Mouse (Mus musculus): ENCODE measurements around the gene Epp13.
"Not testable (repeated sequence)": the region's sequence is repeated elsewhere in the genome, so short reads cannot be mapped to it uniquely, and the experiment has no call there.

Epp13 gene

GRCm38 (mm10) chr7:6252410-6252809, at the start of gene Epp13:
TSS of gene Epp13 (plus strand) at chr7:6252710.
- DNase-seq: no peak

GRCm38 (mm10) chr7:6204200-6204599, 48.3 kb upstream of the Epp13 start:
- no peak for DNase-seq

DNA sequence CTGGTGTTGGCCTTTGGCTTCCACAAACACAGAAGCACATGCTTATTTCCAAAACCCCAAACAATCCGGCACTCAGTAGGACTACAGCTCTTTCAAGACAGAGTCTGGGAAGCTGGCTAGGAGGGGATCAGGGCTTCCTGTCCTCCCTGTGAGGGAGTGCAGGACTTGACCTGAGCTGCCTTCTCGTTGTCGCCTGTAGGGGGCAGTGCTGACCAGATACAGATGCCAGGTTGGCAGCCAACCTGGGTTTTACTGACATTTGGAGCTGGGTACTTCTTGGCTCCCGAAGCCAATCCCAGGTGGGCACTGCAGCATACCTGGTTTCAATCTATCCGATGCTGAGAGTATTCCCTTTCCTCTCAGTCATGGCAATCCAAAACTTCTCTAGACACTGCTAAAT, 39.4 kb upstream of the Epp13 start:
- DNase-seq: no peak

DNA sequence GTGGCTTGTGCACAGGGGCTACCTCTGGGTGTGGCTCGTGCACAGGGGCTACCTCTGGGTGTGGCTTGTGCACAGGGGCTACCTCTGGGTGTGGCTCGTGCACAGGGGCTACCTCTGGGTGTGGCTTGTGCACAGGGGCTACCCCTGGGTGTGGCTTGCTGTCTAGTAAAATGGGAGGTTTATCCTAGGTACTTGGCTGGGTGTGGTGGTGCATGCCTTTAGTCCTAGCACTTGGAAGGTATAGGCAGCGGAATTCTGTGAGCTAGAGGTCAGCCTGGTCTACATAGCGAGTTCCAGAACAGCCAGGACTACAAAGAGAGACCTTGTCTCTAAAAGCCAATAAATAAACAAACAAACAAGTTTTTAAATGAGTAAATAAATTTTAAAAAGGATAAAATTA, 37.8 kb upstream of the Epp13 start:
- DNase-seq: not testable (repeated sequence)

DNA sequence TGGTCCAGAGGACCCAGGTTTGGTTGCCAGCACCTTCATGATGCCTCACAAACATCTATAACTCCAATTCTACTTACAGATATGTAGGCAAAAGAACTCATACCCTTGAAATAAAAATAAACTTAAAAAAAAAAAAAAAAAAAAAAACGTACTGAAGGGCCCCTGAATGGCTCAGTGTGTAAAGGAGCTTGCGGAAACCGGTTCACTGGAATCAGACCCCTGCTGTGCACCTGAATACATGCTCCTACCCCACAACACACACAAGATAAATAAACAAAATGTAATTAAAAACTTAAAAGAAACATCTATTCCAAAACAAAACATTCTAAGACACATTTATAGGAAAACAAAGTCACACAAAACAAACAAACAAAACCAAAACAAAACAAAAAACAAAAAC, 32.4 kb upstream of the Epp13 start:
- DNase-seq: no peak

GRCm38 (mm10) chr7:6221978-6222377, 30.5 kb upstream of the Epp13 start, which contains the start of gene Zscan5b:
TSS of gene Zscan5b (plus strand) at chr7:6222278.
- no peak for DNase-seq

DNA sequence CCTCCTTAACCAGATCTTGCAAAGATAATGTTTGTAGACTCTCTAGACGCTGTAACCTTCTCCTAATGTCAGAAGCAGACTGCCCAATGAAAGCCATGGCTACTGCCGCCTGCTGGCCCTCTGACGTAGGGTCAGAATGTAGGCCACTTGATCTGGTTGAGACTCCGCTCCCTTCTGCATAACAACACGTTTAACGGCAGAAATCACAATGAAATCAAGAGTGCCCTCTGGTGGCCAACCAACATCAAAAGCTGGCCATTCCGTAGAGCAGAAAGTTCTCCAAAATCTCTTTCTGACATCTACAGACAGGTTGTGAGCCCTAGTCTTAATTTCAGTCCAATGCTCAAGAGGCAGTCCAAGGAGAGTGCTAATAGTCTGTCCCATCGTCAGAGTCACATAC, 24.0 kb upstream of the Epp13 start:
- DNase-seq: not testable (repeated sequence)

GRCm38 (mm10) chr7:6239787-6240186, 12.7 kb upstream of the Epp13 start:
- no peak for DNase-seq

GRCm38 (mm10) chr7:6240841-6241425, 11.6 kb upstream of the Epp13 start:
- DNase-seq: peak in 1 of 2 experiments; percentile 4

DNA sequence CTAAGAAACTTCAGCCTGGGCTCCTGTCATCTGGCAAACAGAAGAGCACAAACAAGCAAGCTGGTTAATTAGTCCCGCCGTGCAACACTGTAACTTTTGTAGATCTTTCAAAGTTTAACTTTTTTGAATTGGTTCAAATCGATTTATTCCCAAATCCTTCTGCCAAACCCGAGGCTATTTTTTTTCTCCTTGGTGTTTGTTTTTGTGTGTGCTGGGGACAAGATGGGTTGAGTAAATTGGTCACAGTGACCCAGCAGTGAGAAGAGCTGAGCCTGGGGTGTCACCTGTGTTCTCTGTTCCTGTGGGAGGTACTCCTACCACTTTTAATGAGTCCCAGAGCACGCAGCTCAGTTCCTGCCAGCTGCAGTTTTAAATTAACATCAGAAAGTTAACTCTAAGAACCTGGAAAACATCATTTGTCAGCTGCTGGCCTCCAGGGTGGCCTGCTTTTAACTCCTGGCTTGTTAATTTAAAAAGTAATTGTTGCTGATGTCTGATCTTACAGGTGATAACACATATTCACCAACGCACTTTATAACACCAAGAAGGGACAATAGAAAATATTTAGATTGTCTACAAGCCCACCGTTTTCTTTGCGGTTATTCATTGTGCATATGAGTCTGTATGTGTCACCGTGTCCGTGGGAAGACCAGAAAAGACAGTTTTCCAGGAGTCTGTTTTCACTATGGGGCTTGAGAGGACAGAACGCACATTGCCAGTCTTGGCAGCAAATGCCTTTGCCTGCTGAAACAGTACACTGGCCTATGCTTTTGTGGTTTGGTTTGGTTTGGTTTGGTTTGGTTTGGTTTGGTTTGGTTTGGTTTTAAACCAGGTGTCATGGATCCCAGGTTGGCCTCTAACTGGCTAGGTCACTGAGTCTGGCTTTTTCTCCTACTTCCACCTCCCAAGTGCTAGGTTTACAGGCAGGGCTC, 7.9 kb upstream of the Epp13 start:
- no peak for DNase-seq

GRCm38 (mm10) chr7:6254451-6254850, 1.9 kb downstream of the Epp13 start:
- DNase-seq: no peak

DNA sequence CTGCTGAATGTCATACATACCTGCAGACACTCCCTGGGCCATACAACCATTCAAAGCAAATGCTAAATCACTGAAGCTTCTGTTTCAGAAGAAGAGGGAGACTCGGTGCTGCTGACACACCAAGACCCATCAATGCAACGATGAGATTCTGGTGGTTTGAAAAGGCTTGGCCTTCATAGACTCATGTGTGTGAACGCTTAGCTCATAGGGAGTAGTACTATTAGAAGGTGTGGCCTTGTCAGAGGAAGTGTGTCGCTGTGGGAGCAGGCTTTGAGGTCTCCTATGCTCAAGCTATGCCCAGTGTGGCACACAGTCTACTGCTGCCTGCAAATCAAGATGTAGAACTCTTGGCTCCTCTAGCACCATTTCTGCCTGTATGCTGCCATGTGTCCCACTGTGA, 4.9 kb downstream of the Epp13 start:
- no peak for DNase-seq

DNA sequence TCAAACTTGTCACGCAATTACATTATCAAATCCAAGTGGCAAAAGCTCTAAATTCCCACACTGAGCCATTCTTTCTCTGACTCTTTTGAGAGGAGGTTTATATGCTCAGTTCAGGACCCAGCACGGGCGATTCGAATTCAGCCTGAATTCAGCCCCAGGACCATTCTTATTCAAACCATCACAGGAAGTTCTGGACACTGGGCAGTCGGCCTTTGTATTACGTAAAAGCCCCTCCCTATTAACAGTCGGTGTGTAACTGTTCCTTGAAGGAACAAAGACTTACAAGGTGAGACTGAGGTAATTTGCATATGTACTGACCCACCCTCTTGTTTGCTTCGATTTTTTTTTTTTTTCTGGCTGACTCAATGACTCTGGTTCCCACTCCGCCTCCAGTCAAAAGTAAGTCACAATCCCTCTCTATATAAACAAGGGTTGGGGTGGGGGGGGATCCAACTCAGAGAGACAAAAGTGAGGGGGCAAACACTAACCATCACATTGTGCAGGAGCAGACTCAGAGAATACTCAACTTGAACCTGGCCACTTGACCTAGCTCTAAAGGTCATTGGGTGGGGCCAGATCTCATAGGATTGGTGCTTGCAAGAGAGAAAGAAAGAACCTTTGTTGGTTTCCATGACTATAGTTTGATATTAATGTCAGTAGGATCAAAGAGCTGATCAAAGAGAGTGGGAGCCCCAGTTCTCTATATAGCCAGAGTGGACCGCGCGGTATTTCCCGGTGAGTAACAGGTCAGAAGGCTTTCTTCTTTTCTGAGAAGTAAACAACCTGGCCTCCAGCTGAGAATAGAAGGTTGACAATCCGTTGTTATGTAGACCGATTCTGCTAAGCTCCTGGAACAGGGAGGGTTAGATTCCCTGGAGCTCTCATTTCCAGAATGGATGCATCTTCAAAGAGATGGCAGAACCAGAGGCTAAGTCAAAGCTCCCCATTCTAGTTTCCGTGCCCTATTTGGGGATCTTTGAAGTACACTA, 6.0 kb downstream of the Epp13 start:
- no peak for DNase-seq

GRCm38 (mm10) chr7:6260004-6260403, 7.5 kb downstream of the Epp13 start:
- not testable (repeated sequence) for DNase-seq

GRCm38 (mm10) chr7:6262120-6262519, 9.6 kb downstream of the Epp13 start:
- DNase-seq: no peak

GRCm38 (mm10) chr7:6262984-6263383, 10.5 kb downstream of the Epp13 start:
- no peak for DNase-seq

GRCm38 (mm10) chr7:6265695-6266094, 13.2 kb downstream of the Epp13 start:
- DNase-seq: peak in 1 of 2 experiments; percentile 6

DNA sequence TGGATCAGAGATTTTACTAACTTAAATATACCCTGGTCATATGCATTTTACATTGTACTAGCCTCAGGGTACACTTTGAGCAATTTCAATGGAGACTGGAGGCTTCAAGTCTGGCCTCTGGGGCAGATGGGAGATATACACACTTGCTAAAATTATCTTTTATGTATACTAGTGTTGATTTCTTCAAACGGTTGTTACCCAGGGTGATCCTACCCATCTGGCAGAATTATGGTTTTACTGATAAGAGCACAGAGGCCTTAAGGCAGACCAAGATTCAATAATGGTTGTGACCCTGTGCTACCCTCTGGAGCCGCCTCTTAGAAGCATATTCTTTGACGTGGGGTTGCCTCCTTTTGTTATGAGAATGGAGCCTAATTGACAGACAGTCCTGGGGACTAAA, 25.4 kb downstream of the Epp13 start:
- DNase-seq: no peak

- DNase-seq: peak; percentile 30 to 55
Observed at GRCm38 (mm10) chr7:6282749-6283148, 30.2 kb downstream of the Epp13 start.

DNA sequence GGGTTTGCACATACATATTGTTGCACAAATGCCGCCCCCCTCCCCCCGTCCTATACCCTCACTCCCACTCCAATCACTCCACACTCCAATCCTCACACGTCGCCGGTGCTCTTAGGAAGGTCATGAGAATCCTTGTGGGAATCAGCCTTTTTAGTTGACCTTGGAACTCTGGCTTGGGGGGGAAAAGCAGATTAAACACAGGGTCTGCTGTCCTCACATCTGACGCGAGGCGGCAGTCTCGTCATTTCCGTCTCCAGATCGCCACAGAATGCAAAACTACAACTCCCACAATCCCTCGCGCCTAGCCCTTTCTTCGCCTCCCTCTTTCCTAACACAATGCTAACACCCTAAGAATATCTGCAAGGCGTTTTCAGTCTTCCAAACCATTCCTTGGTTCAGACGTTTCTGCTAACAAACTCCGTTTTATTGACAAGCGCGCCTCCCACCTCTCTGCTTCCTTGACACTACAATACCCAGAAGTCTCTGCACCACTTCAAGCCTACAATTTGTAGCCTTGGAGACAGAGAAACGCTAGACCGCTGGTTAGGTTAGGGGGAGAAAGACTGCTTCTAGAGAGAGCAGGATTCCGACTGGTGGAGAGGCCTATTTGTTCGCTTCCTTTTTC, 31.1 kb downstream of the Epp13 start:
- DNase-seq: peak; percentile 57 to 69

DNA sequence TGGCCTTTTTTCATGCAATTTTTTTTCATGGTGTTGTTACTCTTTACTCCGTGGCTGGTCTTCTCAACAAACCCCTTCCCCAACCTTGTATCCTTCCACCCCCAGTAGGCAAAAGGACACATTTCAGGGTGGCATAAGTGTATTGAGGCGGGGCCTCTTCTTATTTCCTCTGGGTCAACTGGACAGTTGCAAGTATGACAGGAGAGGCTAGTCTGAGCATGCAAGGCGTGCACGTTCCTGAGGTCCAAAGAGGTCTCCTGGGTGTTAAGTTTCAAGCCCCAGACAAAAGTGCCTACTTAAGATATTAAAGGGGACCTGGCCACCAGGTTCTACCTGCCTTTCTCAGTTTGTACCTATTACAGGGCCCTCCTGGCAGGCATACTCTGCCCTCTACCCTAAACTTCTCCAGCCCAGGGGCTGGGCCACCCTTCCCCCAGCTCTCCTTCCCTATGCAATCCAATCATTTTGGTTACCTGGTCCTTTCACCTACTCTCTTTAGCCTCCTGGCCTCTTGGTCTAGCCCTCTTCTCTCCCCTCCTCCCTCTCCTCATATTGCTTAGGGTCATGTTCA, 32.0 kb downstream of the Epp13 start:
- no peak for DNase-seq

GRCm38 (mm10) chr7:6285366-6285765, 32.9 kb downstream of the Epp13 start:
- no peak for DNase-seq
